Mouse (Mus musculus): ENCODE results near the gene Tmem204. TPM values are rescaled to one million over a fixed set of nuclear protein-coding genes. Genes with fewer than 3 reads are reported as not detected.

The Tmem204 gene
- total RNA-seq, 1 experiment = 0.62 TPM

DNA sequence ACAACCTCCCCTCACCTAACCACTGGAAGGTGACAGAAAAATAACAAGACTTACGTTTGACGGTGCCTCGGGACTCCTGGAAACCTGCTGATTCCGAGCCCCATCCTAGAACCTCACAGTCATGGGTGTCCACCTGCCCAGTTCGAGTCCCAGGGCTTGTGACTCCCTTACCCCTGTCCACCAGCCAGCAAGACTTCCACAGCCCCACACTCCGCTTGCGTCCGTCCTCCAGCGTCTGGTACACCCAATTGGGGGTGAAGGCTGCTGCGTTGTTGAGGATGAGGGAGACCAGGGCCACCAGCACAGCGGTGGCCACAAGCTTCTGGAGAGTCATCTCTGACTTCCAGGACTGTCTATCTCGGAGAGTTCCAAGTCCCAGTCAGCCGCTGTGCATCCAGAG lies 3.2 kb downstream of the Tmem204 start:
- Histone ChIP-seq H3K27ac (ENCODE audit: insufficient read depth, low read depth, low read length, poor library complexity, severe bottlenecking) (no peak overlapping the region), H3K36me3 (ENCODE audit: control insufficient read depth, insufficient read depth, low read length, poor library complexity, severe bottlenecking) (no peaks in the 10 kb centered on the region), H3K4me3 (ENCODE audit: insufficient read depth in 1 of 2, low read depth in 1 of 2, low read length in 2 of 2, poor library complexity in 1 of 2, severe bottlenecking in 1 of 2) (no peak overlapping the region), H3K4me1 (ENCODE audit: control insufficient read depth in 2 of 2, insufficient read depth in 2 of 2, low read length in 2 of 2, poor library complexity in 1 of 2) (peaks cover 0 to 2% of the 10 kb centered on the region in 2 experiments; a peak in 1 of 4 replicates), H3K9me3 (ENCODE audit: control insufficient read depth, insufficient read depth, low read depth, low read length) (no peaks in the 10 kb centered on the region), H3K9ac (ENCODE audit: insufficient read depth, low read depth, low read length, poor library complexity, severe bottlenecking) (no peak overlapping the region)
- TF ChIP-seq ZC3H11A (IDR thresholded peaks at IDR 0.05; ENCODE audit: borderline replicate concordance, low read depth, low read length) (no peak), CHD2 (IDR thresholded peaks at IDR 0.05; ENCODE audit: low read depth, low read length) (no peak), MAFK (IDR thresholded peaks at IDR 0.05; ENCODE audit: insufficient read depth, low read depth, low read length) (no peak), HCFC1 (IDR thresholded peaks at IDR 0.05; ENCODE audit: borderline replicate concordance, insufficient read depth, low read length) (no peak), ZNF384 (IDR thresholded peaks at IDR 0.05; ENCODE audit: low read depth, low read length) (no peak)
- no peak for DNase-seq (ENCODE audit: low read depth, low spot score)
- in situ Hi-C loops (cut with MboI; ENCODE audit: low sequenced_read_pairs in 2 of 2, unreplicated experiment in 2 of 2) = no loop called here

DNA sequence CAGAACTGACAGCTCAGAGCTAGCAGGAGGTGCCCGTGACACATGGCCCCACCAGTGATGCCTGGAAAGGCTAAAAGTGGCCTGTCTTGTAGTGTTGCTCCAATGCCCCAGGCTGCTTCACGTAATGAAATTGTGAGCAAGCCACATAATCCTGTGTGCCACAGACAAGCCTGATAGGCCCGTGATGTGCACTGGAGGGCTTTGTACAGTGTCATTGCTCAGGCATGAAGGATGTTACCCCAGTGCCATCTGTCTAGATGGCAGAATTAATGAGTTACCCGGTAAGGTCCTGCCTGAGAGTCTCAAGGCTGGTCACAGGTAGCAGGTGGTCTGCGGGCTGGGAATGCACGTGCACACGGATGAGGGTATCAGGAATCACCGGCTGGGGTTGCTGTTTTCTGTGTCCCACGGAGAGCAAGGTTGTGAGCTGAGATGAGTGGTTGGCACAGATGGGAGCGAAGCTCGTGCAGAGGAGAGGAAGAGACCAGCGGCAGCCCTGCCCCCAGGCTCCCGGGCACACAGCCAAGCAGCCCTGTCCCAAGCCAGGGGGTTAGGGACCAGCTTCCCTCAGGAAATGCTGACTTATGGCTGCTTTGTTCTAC lies 5.5 kb downstream of the Tmem204 start:
- DNase-seq (ENCODE audit: low read depth, low spot score) = no peak
- Histone ChIP-seq H3K9me3 (ENCODE audit: control insufficient read depth, insufficient read depth, low read depth, low read length) (no peaks in the 10 kb centered on the region), H3K27ac (ENCODE audit: insufficient read depth, low read depth, low read length, poor library complexity, severe bottlenecking) (no peak overlapping the region), H3K4me1 (ENCODE audit: control insufficient read depth in 2 of 2, insufficient read depth in 2 of 2, low read length in 2 of 2, poor library complexity in 1 of 2) (peaks cover 0 to 2% of the 10 kb centered on the region in 2 experiments; a peak in 1 of 4 replicates), H3K36me3 (ENCODE audit: control insufficient read depth, insufficient read depth, low read length, poor library complexity, severe bottlenecking) (no peaks in the 10 kb centered on the region), H3K9ac (ENCODE audit: insufficient read depth, low read depth, low read length, poor library complexity, severe bottlenecking) (no peak overlapping the region), H3K4me3 (ENCODE audit: insufficient read depth in 1 of 2, low read depth in 1 of 2, low read length in 2 of 2, poor library complexity in 1 of 2, severe bottlenecking in 1 of 2) (no peak overlapping the region)
- TF ChIP-seq MAFK (IDR thresholded peaks at IDR 0.05; ENCODE audit: insufficient read depth, low read depth, low read length) (no peak), HCFC1 (IDR thresholded peaks at IDR 0.05; ENCODE audit: borderline replicate concordance, insufficient read depth, low read length) (no peak), CHD2 (IDR thresholded peaks at IDR 0.05; ENCODE audit: low read depth, low read length) (no peak), ZNF384 (IDR thresholded peaks at IDR 0.05; ENCODE audit: low read depth, low read length) (no peak), ZC3H11A (IDR thresholded peaks at IDR 0.05; ENCODE audit: borderline replicate concordance, low read depth, low read length) (no peak)
- in situ Hi-C loops (cut with MboI; ENCODE audit: low sequenced_read_pairs in 2 of 2, unreplicated experiment in 2 of 2) = no loop called here

DNA sequence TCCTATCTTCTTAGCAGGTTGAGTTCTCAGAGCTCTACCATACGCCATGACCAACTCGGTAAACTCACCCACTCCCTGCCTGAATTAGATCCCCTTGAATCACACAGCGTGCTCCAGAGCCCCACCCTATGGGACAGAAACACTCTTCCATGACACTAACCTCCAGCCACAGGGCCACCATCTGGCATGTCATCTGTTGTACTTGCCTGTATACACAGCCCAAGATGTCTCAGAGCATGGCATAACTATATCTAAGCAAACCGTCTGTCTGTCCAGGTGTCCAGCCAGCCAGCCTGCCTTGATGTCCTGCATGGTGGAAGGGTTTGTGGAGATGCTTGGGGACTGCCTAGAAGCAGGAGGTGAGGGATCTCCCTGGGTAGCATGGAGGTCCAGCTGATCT lies 6.5 kb downstream of the Tmem204 start:
- H3K27ac ChIP-seq (ENCODE audit: insufficient read depth, low read depth, low read length, poor library complexity, severe bottlenecking) = no peak overlapping the region
- H3K9ac ChIP-seq (ENCODE audit: insufficient read depth, low read depth, low read length, poor library complexity, severe bottlenecking) = no peak overlapping the region
- no peaks in the 10 kb centered on the region for H3K9me3 ChIP-seq (ENCODE audit: control insufficient read depth, insufficient read depth, low read depth, low read length)
- H3K36me3 ChIP-seq (ENCODE audit: control insufficient read depth, insufficient read depth, low read length, poor library complexity, severe bottlenecking) = no peaks in the 10 kb centered on the region
- TF ChIP-seq MAFK (IDR thresholded peaks at IDR 0.05; ENCODE audit: insufficient read depth, low read depth, low read length) (no peak), HCFC1 (IDR thresholded peaks at IDR 0.05; ENCODE audit: borderline replicate concordance, insufficient read depth, low read length) (no peak), ZC3H11A (IDR thresholded peaks at IDR 0.05; ENCODE audit: borderline replicate concordance, low read depth, low read length) (no peak), CHD2 (IDR thresholded peaks at IDR 0.05; ENCODE audit: low read depth, low read length) (no peak), ZNF384 (IDR thresholded peaks at IDR 0.05; ENCODE audit: low read depth, low read length) (no peak)
- in situ Hi-C loops (cut with MboI; ENCODE audit: low sequenced_read_pairs in 2 of 2, unreplicated experiment in 2 of 2) = no loop called here
- H3K4me3 ChIP-seq (ENCODE audit: insufficient read depth in 1 of 2, low read depth in 1 of 2, low read length in 2 of 2, poor library complexity in 1 of 2, severe bottlenecking in 1 of 2) = no peak overlapping the region
- no peak for DNase-seq (ENCODE audit: low read depth, low spot score)
- peaks cover 0 to 2% of the 10 kb centered on the region in 2 experiments; a peak in 1 of 4 replicates for H3K4me1 ChIP-seq (ENCODE audit: control insufficient read depth in 2 of 2, insufficient read depth in 2 of 2, low read length in 2 of 2, poor library complexity in 1 of 2)

DNA sequence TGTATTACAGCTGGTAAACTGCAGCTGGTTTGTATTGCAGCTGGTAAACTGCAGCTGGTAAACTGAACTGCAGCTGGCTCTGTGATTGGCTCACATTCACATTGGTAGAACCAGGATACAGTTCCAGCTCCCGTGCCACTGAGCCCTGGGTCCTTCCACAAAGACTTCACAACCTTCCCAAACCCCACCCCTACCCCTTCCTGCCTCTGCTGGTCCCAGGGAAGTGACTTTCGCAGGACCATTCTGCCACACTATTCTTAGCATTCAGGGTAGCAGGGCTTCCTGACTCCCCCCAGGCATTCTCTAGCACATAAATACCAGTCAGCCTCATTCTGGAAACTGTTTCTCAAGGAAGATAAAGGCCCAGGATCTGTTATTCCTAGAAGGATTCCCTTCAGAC lies 14.7 kb downstream of the Tmem204 start:
- Histone ChIP-seq H3K36me3 (ENCODE audit: control insufficient read depth, insufficient read depth, low read length, poor library complexity, severe bottlenecking) (no peaks in the 10 kb centered on the region), H3K9me3 (ENCODE audit: control insufficient read depth, insufficient read depth, low read depth, low read length) (no peaks in the 10 kb centered on the region), H3K27ac (ENCODE audit: insufficient read depth, low read depth, low read length, poor library complexity, severe bottlenecking) (no peak overlapping the region), H3K4me3 (ENCODE audit: insufficient read depth in 1 of 2, low read depth in 1 of 2, low read length in 2 of 2, poor library complexity in 1 of 2, severe bottlenecking in 1 of 2) (no peak overlapping the region), H3K4me1 (ENCODE audit: control insufficient read depth in 2 of 2, insufficient read depth in 2 of 2, low read length in 2 of 2, poor library complexity in 1 of 2) (no peaks in the 10 kb centered on the region), H3K9ac (ENCODE audit: insufficient read depth, low read depth, low read length, poor library complexity, severe bottlenecking) (no peak overlapping the region)
- in situ Hi-C loops (cut with MboI; ENCODE audit: low sequenced_read_pairs in 2 of 2, unreplicated experiment in 2 of 2) = no loop called here
- TF ChIP-seq HCFC1 (IDR thresholded peaks at IDR 0.05; ENCODE audit: borderline replicate concordance, insufficient read depth, low read length) = no peak
- TF ChIP-seq ZC3H11A (IDR thresholded peaks at IDR 0.05; ENCODE audit: borderline replicate concordance, low read depth, low read length) = no peak
- no peak for TF ChIP-seq ZNF384 (IDR thresholded peaks at IDR 0.05; ENCODE audit: low read depth, low read length)
- TF ChIP-seq CHD2 (IDR thresholded peaks at IDR 0.05; ENCODE audit: low read depth, low read length) = no peak
- no peak for TF ChIP-seq MAFK (IDR thresholded peaks at IDR 0.05; ENCODE audit: insufficient read depth, low read depth, low read length)
- DNase-seq (ENCODE audit: low read depth, low spot score) = no peak

Measured in ES-E14 (cell line).